Mouse (Mus musculus): ENCODE data around the gene Eif4b. TPM values are rescaled to one million over a fixed set of nuclear protein-coding genes. Genes with fewer than 3 reads are reported as not detected.
"Not testable (repeated sequence)": the region's sequence is repeated elsewhere in the genome, so short reads cannot be mapped to it uniquely, and the experiment has no call there.

Eif4b gene
- polyA plus RNA-seq, 1 experiment from 2014 or later: 133 TPM

GRCm38 (mm10) chr15:102051920-102052683 is 21.5 kb upstream of the Eif4b start:
- WGBS: under 1% methylated on average over 32 of the region's 33 CpGs
- no peaks in the 10 kb centered on the region for H3K27me3 ChIP-seq (ENCODE audit: low read depth, poor library complexity, severe bottlenecking)
- H3K27ac ChIP-seq: peak overlapping the region; percentile 87
- DNase-seq (ENCODE audit: low spot score): peak; percentile 83
- peaks cover 12% of the 10 kb centered on the region for H3K4me1 ChIP-seq
- H3K9me3 ChIP-seq (replicated peaks): no peaks in the 10 kb centered on the region
- peak overlapping the region; percentile 63 for H3K4me3 ChIP-seq
- H3K36me3 ChIP-seq: no peaks in the 10 kb centered on the region

- Histone ChIP-seq H3K4me3 (no peak overlapping the region), H3K36me3 (no peaks in the 10 kb centered on the region), H3K27ac (no peak overlapping the region), H3K27me3 (ENCODE audit: low read depth, poor library complexity, severe bottlenecking) (no peaks in the 10 kb centered on the region), H3K9me3 (replicated peaks) (no peaks in the 10 kb centered on the region), H3K4me1 (peaks cover 9% of the 10 kb centered on the region)
- no peak for DNase-seq (ENCODE audit: low spot score)
- 92% methylated on average over 15 of the region's 15 CpGs for WGBS
Observed at GRCm38 (mm10) chr15:102056495-102057174, 16.9 kb upstream of the Eif4b start.

- peak; percentile 96 for DNase-seq (ENCODE audit: low spot score)
- Histone ChIP-seq H3K9me3 (replicated peaks) (no peaks in the 10 kb centered on the region), H3K27me3 (ENCODE audit: low read depth, poor library complexity, severe bottlenecking) (peaks cover 22% of the 10 kb centered on the region; the same call in 1 of the 2 replicates), H3K27ac (no peak overlapping the region), H3K36me3 (no peaks in the 10 kb centered on the region), H3K4me3 (no peak overlapping the region), H3K4me1 (peaks cover 11% of the 10 kb centered on the region)
- 7% methylated on average over 20 of the region's 20 CpGs for WGBS
Observed at GRCm38 (mm10) chr15:102065661-102066325, 7.8 kb upstream of the Eif4b start.

GRCm38 (mm10) chr15:102070476-102071467 is 2.8 kb upstream of the Eif4b start:
- H3K4me3 ChIP-seq: no peak overlapping the region
- 0 out of 2 replicates have a peak, but pooled peaks cover 5% of the 10 kb centered on the region for H3K36me3 ChIP-seq
- no peak for DNase-seq (ENCODE audit: low spot score)
- no peak overlapping the region for H3K27ac ChIP-seq
- WGBS: 69% methylated on average over 13 of the region's 13 CpGs
- H3K4me1 ChIP-seq: peaks cover 19% of the 10 kb centered on the region
- peaks cover 22% of the 10 kb centered on the region; the same call in 1 of the 2 replicates for H3K27me3 ChIP-seq (ENCODE audit: low read depth, poor library complexity, severe bottlenecking)
- H3K9me3 ChIP-seq (replicated peaks): no peaks in the 10 kb centered on the region

- WGBS: 15% methylated on average over 6 of the region's 6 CpGs
- Histone ChIP-seq H3K4me1 (peaks cover 24% of the 10 kb centered on the region), H3K4me3 (peak overlapping the region; percentile 84), H3K27me3 (ENCODE audit: low read depth, poor library complexity, severe bottlenecking) (0 out of 2 replicates have a peak, but pooled peaks cover 4% of the 10 kb centered on the region), H3K36me3 (peaks cover 12% of the 10 kb centered on the region; the same call in 1 of the 2 replicates), H3K27ac (peak overlapping the region; percentile 98), H3K9me3 (replicated peaks) (no peaks in the 10 kb centered on the region)
- no peak for DNase-seq (ENCODE audit: low spot score)
Observed at GRCm38 (mm10) chr15:102072963-102073558, 512 bp upstream of the Eif4b start.

GRCm38 (mm10) chr15:102074070-102074731 is 628 bp downstream of the Eif4b start:
- Histone ChIP-seq H3K27ac (peak overlapping the region; percentile 98), H3K4me1 (peaks cover 24% of the 10 kb centered on the region), H3K36me3 (peaks cover 20% of the 10 kb centered on the region), H3K9me3 (replicated peaks) (no peaks in the 10 kb centered on the region), H3K27me3 (ENCODE audit: low read depth, poor library complexity, severe bottlenecking) (0 out of 2 replicates have a peak, but pooled peaks cover under 1% of the 10 kb centered on the region), H3K4me3 (peak overlapping the region; percentile 84)
- under 1% methylated on average over 57 of the region's 57 CpGs for WGBS
- DNase-seq (ENCODE audit: low spot score): peak; percentile 81

- WGBS: 14% methylated on average over 11 of the region's 11 CpGs
- no peak for DNase-seq (ENCODE audit: low spot score)
- Histone ChIP-seq H3K27ac (peak overlapping the region; percentile 98), H3K27me3 (ENCODE audit: low read depth, poor library complexity, severe bottlenecking) (no peaks in the 10 kb centered on the region), H3K4me3 (peak overlapping the region; percentile 84), H3K36me3 (peaks cover 26% of the 10 kb centered on the region), H3K9me3 (replicated peaks) (no peaks in the 10 kb centered on the region), H3K4me1 (peaks cover 21% of the 10 kb centered on the region)
Observed at GRCm38 (mm10) chr15:102074876-102075585, 1.5 kb downstream of the Eif4b start.

GRCm38 (mm10) chr15:102077111-102077677 is 3.6 kb downstream of the Eif4b start:
- Histone ChIP-seq H3K27me3 (ENCODE audit: low read depth, poor library complexity, severe bottlenecking) (no peaks in the 10 kb centered on the region), H3K36me3 (peaks cover 48% of the 10 kb centered on the region), H3K9me3 (replicated peaks) (no peaks in the 10 kb centered on the region), H3K27ac (no peak overlapping the region), H3K4me3 (no peak overlapping the region), H3K4me1 (peaks cover 21% of the 10 kb centered on the region)
- 94% methylated on average over 2 of the region's 2 CpGs for WGBS
- no peak for DNase-seq (ENCODE audit: low spot score)

- Histone ChIP-seq H3K36me3 (peaks cover 68% of the 10 kb centered on the region), H3K4me1 (peaks cover 16% of the 10 kb centered on the region), H3K27me3 (ENCODE audit: low read depth, poor library complexity, severe bottlenecking) (no peaks in the 10 kb centered on the region), H3K9me3 (replicated peaks) (no peaks in the 10 kb centered on the region), H3K27ac (no peak overlapping the region), H3K4me3 (no peak overlapping the region)
- no peak for DNase-seq (ENCODE audit: low spot score)
- WGBS: 89% methylated on average over 4 of the region's 4 CpGs
Observed at GRCm38 (mm10) chr15:102079221-102079620, 5.6 kb downstream of the Eif4b start.

GRCm38 (mm10) chr15:102079924-102080323 is 6.4 kb downstream of the Eif4b start:
- H3K27ac ChIP-seq; DNase-seq (ENCODE audit: low spot score); H3K4me3 ChIP-seq; H3K9me3 ChIP-seq (replicated peaks); H3K27me3 ChIP-seq (ENCODE audit: low read depth, poor library complexity, severe bottlenecking): not testable (repeated sequence)
- H3K4me1 ChIP-seq: peaks cover 14% of the 10 kb centered on the region
- 86% methylated on average over 8 of the region's 8 CpGs for WGBS
- H3K36me3 ChIP-seq: peaks cover 75% of the 10 kb centered on the region

- no peak for DNase-seq (ENCODE audit: low spot score)
- Histone ChIP-seq H3K9me3 (replicated peaks) (no peaks in the 10 kb centered on the region), H3K36me3 (peaks cover 77% of the 10 kb centered on the region), H3K4me3 (no peak overlapping the region), H3K27ac (no peak overlapping the region), H3K27me3 (ENCODE audit: low read depth, poor library complexity, severe bottlenecking) (no peaks in the 10 kb centered on the region), H3K4me1 (peaks cover 9% of the 10 kb centered on the region)
- WGBS: 82% methylated on average over 2 of the region's 2 CpGs
Observed at GRCm38 (mm10) chr15:102080429-102080828, 6.9 kb downstream of the Eif4b start.

All from limb, embryonic 10.5 days (tissue).